Mouse (Mus musculus) ES-Bruce4 (cell line): ENCODE data around the gene Efcab12. TPM values are rescaled to one million over a fixed set of nuclear protein-coding genes. Genes with fewer than 3 reads are reported as not detected.

Source experiments
- H3K27ac ChIP-seq: 2 replicates; pipeline ENCODE4 v1.5.1; 2012; ENCODE audit warnings: low read length, inconsistent platforms; ENCODE audit not compliant: insufficient read depth
- H3K27me3 ChIP-seq: 2 replicates; pipeline ENCODE4 v1.6.1; 2012; ENCODE audit warnings: mild to moderate bottlenecking, low read length, inconsistent platforms; ENCODE audit not compliant: control insufficient read depth, poor library complexity, insufficient read depth, severe bottlenecking
- H3K36me3 ChIP-seq: 2 replicates; pipeline ENCODE4 v1.6.1; 2012; ENCODE audit warnings: inconsistent platforms, mild to moderate bottlenecking, low read length, moderate library complexity; ENCODE audit not compliant: control insufficient read depth, poor library complexity, insufficient read depth, severe bottlenecking
- H3K4me1 ChIP-seq: one replicate; pipeline ENCODE4 v1.8.1; 2011; ENCODE audit warnings: low read length; ENCODE audit not compliant: control insufficient read depth, insufficient read depth
- H3K4me3 ChIP-seq: 2 replicates; pipeline ENCODE4 v1.5.1; 2011; ENCODE audit warnings: low read depth, mild to moderate bottlenecking, low read length
- H3K9ac ChIP-seq: 2 replicates; pipeline ENCODE4 v1.6.1; 2012; ENCODE audit warnings: low read depth, mild to moderate bottlenecking, inconsistent platforms; ENCODE audit not compliant: poor library complexity, severe bottlenecking
- H3K9me3 ChIP-seq: replicated peaks from 2 replicates; pipeline ENCODE4 v1.6.1; 2012; ENCODE audit warnings: mild to moderate bottlenecking, low read length, inconsistent platforms; ENCODE audit not compliant: control insufficient read depth, poor library complexity, insufficient read depth, severe bottlenecking
- CTCF ChIP-seq: IDR thresholded peaks from one replicate; pipeline ENCODE4 v1.8.1; 2011; ENCODE audit warnings: low read depth, low read length
- EP300 ChIP-seq: IDR thresholded peaks from 2 replicates; pipeline ENCODE4 v1.6.1; 2011; ENCODE audit warnings: low read depth, low read length; ENCODE audit not compliant: insufficient read depth
- POLR2A ChIP-seq: IDR thresholded peaks from one replicate; pipeline ENCODE4 v1.8.1; 2011; ENCODE audit warnings: low read length; ENCODE audit not compliant: insufficient read depth
- polyA plus RNA-seq: library from polyadenylated mRNA; stranded (reverse); fragments of >200 nt; gene quantifications from 2 replicates; pipeline ENCODE4 v1.2.4, GENCODE M21; 2011; ENCODE audit warnings: low read depth; ENCODE audit not compliant: missing spikeins, insufficient read depth, insufficient read length

Gene Efcab12
- polyA plus RNA-seq, 1 experiment = 1.1 TPM

GRCm38 (mm10) chr6:115764179-115764578, 74.0 kb downstream of the Efcab12 start:
- Histone ChIP-seq H3K27ac (peak overlapping the region; percentile 80), H3K27me3 (no peaks in the 10 kb centered on the region), H3K4me1 (peaks cover 13% of the 10 kb centered on the region), H3K9ac (no peak overlapping the region), H3K36me3 (no peaks in the 10 kb centered on the region), H3K9me3 (no peaks in the 10 kb centered on the region), H3K4me3 (no peak overlapping the region)
- TF ChIP-seq EP300 (peak; percentile 77), CTCF (no peak)

- H3K27me3 ChIP-seq = no peaks in the 10 kb centered on the region
- H3K9ac ChIP-seq = no peak within 1 kb of the TSS
- peaks cover 14% of the 10 kb centered on the region for H3K4me1 ChIP-seq
- H3K4me3 ChIP-seq = no peak within 1 kb of the TSS
- H3K9me3 ChIP-seq = no peaks in the 10 kb centered on the region
- TF ChIP-seq CTCF (no peak), POLR2A (no peak), EP300 (no peak)
- H3K36me3 ChIP-seq = no peaks in the 10 kb centered on the region
- peak within 1 kb of the TSS; percentile 80 for H3K27ac ChIP-seq
These were observed 76.0 kb downstream of the Efcab12 start, which contains the start of gene Tmem40 for GRCm38 (mm10) chr6:115761995-115762756. Gene Tmem40, minus strand, starts transcription at chr6:115762410.

GRCm38 (mm10) chr6:115760982-115761381, 77.2 kb downstream of the Efcab12 start:
- H3K9me3 ChIP-seq = no peaks in the 10 kb centered on the region
- no peaks in the 10 kb centered on the region for H3K27me3 ChIP-seq
- TF ChIP-seq POLR2A = no peak
- TF ChIP-seq CTCF = no peak
- TF ChIP-seq EP300 = no peak
- peak overlapping the region; percentile 78 for H3K27ac ChIP-seq
- H3K9ac ChIP-seq = no peak overlapping the region
- peaks cover 14% of the 10 kb centered on the region for H3K4me1 ChIP-seq
- H3K36me3 ChIP-seq = no peaks in the 10 kb centered on the region
- no peak overlapping the region for H3K4me3 ChIP-seq

Other genes with a start within 250 kb of the Efcab12 start
- not detected in 2 replicates for gene Mkrn2os, start 245.8 kb downstream of the Efcab12 start, polyA plus RNA-seq
- 45.1 and 45.8 TPM in 2 replicates for gene Mkrn2, start 236.5 kb downstream of the Efcab12 start, polyA plus RNA-seq
- gene Raf1, start 161.8 kb downstream of the Efcab12 start, polyA plus RNA-seq = 67.7 and 81.1 TPM in 2 replicates
- 12.9 and 16.9 TPM in 2 replicates for gene Tmem40, start 76.0 kb downstream of the Efcab12 start, polyA plus RNA-seq
- gene Cand2, start 63.9 kb downstream of the Efcab12 start, polyA plus RNA-seq = 12.8 and 13.9 TPM in 2 replicates
- 3,790 and 3,890 TPM in 2 replicates for gene Rpl32, start 29.7 kb downstream of the Efcab12 start, polyA plus RNA-seq
- 24.7 and 28.0 TPM in 2 replicates for gene Mbd4, start 15.0 kb upstream of the Efcab12 start, polyA plus RNA-seq
- gene Ift122, start 15.1 kb upstream of the Efcab12 start, polyA plus RNA-seq = 13.5 and 17.1 TPM in 2 replicates
- 0.46 TPM in 1 of 2 replicates, not detected in the other for gene Rho, start 93.3 kb upstream of the Efcab12 start, polyA plus RNA-seq
- gene H1foo, start 106.5 kb upstream of the Efcab12 start, polyA plus RNA-seq = not detected in 2 replicates
- gene Plxnd1, start 156.6 kb upstream of the Efcab12 start, polyA plus RNA-seq = 5.8 and 7.6 TPM in 2 replicates